ENCODE assay signal across 8 mouse cellular contexts in the genomic region with DNA sequence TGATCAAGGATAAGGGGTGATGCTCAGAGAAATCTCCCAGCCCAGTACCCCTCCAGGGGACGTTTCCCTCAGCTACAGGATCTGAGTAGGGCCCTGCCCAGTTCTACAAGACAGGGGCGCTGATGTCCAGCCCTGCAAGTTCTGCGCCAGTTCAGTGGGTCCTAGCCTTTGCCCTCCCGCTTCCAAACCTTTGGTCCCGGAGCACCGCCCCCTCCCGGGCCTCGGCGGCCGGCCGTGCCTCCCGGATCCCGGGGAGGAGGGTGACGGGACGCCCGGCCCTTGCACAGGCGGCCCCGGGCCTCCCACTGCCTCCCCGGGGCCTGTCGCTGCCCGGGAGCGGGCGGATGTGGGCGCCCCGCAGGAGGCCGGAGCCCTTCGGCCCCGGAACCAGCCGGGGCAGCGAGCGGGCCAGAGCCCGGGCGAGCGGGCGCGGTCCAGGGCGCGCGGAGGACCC. TPM values are rescaled to one million over a fixed set of nuclear protein-coding genes. Genes with fewer than 3 reads are reported as not detected.
DNase-seq lines count a peak whose midpoint lies in the region; ATAC-seq lines count a peak whose summit lies in the region.

No protein-coding gene starts in this region.

- no peaks in the 10 kb centered on the region for H3K27me3 ChIP-seq in embryonic facial prominence, embryonic 14.5 days (replicated peaks; ENCODE audit: control insufficient read depth, insufficient read depth, low read length)
- H3K27me3 ChIP-seq in hindbrain, embryonic 11.5 days (ENCODE audit: control insufficient read depth, insufficient read depth, low read length) = no peaks in the 10 kb centered on the region
- H3K27me3 ChIP-seq in limb, embryonic 15.5 days = no peaks in the 10 kb centered on the region

- H3K36me3 ChIP-seq in embryonic facial prominence, embryonic 14.5 days (ENCODE audit: control insufficient read depth, insufficient read depth, low read length) = no peaks in the 10 kb centered on the region
- H3K36me3 ChIP-seq in hindbrain, embryonic 11.5 days (ENCODE audit: control insufficient read depth, insufficient read depth, low read length) = no peaks in the 10 kb centered on the region
- 0 out of 2 replicates have a peak, but pooled peaks cover 2% of the 10 kb centered on the region for H3K36me3 ChIP-seq in limb, embryonic 15.5 days

- H3K4me2 ChIP-seq in embryonic facial prominence, embryonic 14.5 days (ENCODE audit: low read depth, low read length) = peak overlapping the region; percentile 74
- H3K4me2 ChIP-seq in hindbrain, embryonic 11.5 days (replicated peaks; ENCODE audit: low read depth, low read length) = peak overlapping the region; percentile 79
- peak overlapping the region; percentile 75 for H3K4me2 ChIP-seq in limb, embryonic 15.5 days

- H3K4me1 ChIP-seq in embryonic facial prominence, embryonic 14.5 days (ENCODE audit: control insufficient read depth, insufficient read depth, low read length) = peaks cover 42% of the 10 kb centered on the region
- peaks cover 12% of the 10 kb centered on the region for H3K4me1 ChIP-seq in hindbrain, embryonic 11.5 days (replicated peaks; ENCODE audit: control insufficient read depth, insufficient read depth, low read length)
- H3K4me1 ChIP-seq in limb, embryonic 15.5 days = peaks cover 58% of the 10 kb centered on the region

- H3K4me3 ChIP-seq in embryonic facial prominence, embryonic 14.5 days (ENCODE audit: low read depth, low read length) = peak overlapping the region; percentile 89
- peak overlapping the region; percentile 91 for H3K4me3 ChIP-seq in hindbrain, embryonic 11.5 days (ENCODE audit: low read depth, low read length)
- H3K4me3 ChIP-seq in limb, embryonic 15.5 days = peak overlapping the region; percentile 80

- WGBS in embryonic facial prominence, embryonic 14.5 days = 1% methylated on average over 15 of the region's 39 CpGs
- 0% methylated on average over 23 of the region's 39 CpGs for WGBS in hindbrain, embryonic 11.5 days
- WGBS in limb, embryonic 15.5 days = 0% methylated on average over 35 of the region's 39 CpGs

- H3K27ac ChIP-seq in embryonic facial prominence, embryonic 14.5 days (replicated peaks; ENCODE audit: low read depth, low read length) = peak overlapping the region; percentile 98
- peak overlapping the region; percentile 94 for H3K27ac ChIP-seq in hindbrain, embryonic 11.5 days (ENCODE audit: low read depth, low read length)
- H3K27ac ChIP-seq in limb, embryonic 15.5 days = peak overlapping the region; percentile 98

- DNase-seq in layer of hippocampus, postnatal 10 days (ENCODE audit: low spot score in 2 of 2) = peak; percentile 44 to 62
- DNase-seq in layer of hippocampus, adult 11-12 months (ENCODE audit: low spot score) = no peak
- DNase-seq in ZHBTc4 (ENCODE audit: low read depth, low spot score) = peak; percentile 17
- no peak for DNase-seq in embryonic facial prominence, embryonic 14.5 days (ENCODE audit: low spot score)
- peak; percentile 60 for DNase-seq in hindbrain, embryonic 11.5 days (ENCODE audit: low spot score)
- DNase-seq in naive thymus-derived CD4-positive, alpha-beta T cell, adult 2 months (ENCODE audit: low read depth) = peak; percentile 52
- DNase-seq in layer of hippocampus, adult 8-10 months (ENCODE audit: low spot score in 2 of 2) = no peak

- no peaks in the 10 kb centered on the region for H3K9me3 ChIP-seq in embryonic facial prominence, embryonic 14.5 days (ENCODE audit: control insufficient read depth, low read length)
- H3K9me3 ChIP-seq in hindbrain, embryonic 11.5 days (ENCODE audit: control insufficient read depth, low read length) = no peaks in the 10 kb centered on the region
- H3K9me3 ChIP-seq in limb, embryonic 15.5 days = no peaks in the 10 kb centered on the region

- H3K9ac ChIP-seq in embryonic facial prominence, embryonic 14.5 days (ENCODE audit: low read depth, low read length) = peak overlapping the region; percentile 97
- peak overlapping the region; percentile 99 for H3K9ac ChIP-seq in hindbrain, embryonic 11.5 days (ENCODE audit: low read depth, low read length)
- peak overlapping the region; percentile 92 for H3K9ac ChIP-seq in limb, embryonic 15.5 days

- ATAC-seq in embryonic facial prominence, embryonic 14.5 days (ENCODE audit: low read depth) = peak; percentile 27
- ATAC-seq in hindbrain, embryonic 11.5 days (ENCODE audit: low FRiP score) = peak; percentile 67
- 0 out of 2 replicates have a peak, but pooled peaks have one; percentile 6 for ATAC-seq in limb, embryonic 15.5 days (ENCODE audit: insufficient number of reproducible peaks, low FRiP score, low TSS enrichment, low read depth)

RNA-seq across cellular contexts. Expression of a gene that starts 13.5 kb away (rescaled TPM):
- total RNA-seq in layer of hippocampus, postnatal 10 days (2021) = 10 to 100 TPM; 29.1 to 32.0 TPM
- polyA plus RNA-seq in embryonic facial prominence, embryonic 14.5 days (2014; fragmentation: Nextera tagmentation; extraction: Ambion mirVana) = 30.8 and 31.7 TPM in 2 replicates
- polyA plus RNA-seq in hindbrain, embryonic 11.5 days (2014; fragmentation: Nextera tagmentation; extraction: Ambion mirVana) = 17.9 and 19.4 TPM in 2 replicates
- 33.5 and 34.1 TPM in 2 replicates for polyA plus RNA-seq in limb, embryonic 15.5 days (2015; fragmentation: Nextera tagmentation; extraction: Ambion mirVana)
- 10 to 100 TPM; 28.0 to 41.5 (median 34.1) TPM for total RNA-seq in layer of hippocampus, adult 8-10 months (2022)

RNA-seq across cellular contexts. Expression of a gene that starts 52.5 kb away (rescaled TPM):
- total RNA-seq in layer of hippocampus, postnatal 10 days (2021) = 100 to 1,000 TPM; 104 to 118 TPM
- polyA plus RNA-seq in embryonic facial prominence, embryonic 14.5 days (2014; fragmentation: Nextera tagmentation; extraction: Ambion mirVana) = 37.5 and 41.9 TPM in 2 replicates
- polyA plus RNA-seq in hindbrain, embryonic 11.5 days (2014; fragmentation: Nextera tagmentation; extraction: Ambion mirVana) = 28.1 and 28.4 TPM in 2 replicates
- polyA plus RNA-seq in limb, embryonic 15.5 days (2015; fragmentation: Nextera tagmentation; extraction: Ambion mirVana) = 58.7 and 59.0 TPM in 2 replicates
- 100 to 1,000 TPM; 131 to 151 (median 146) TPM for total RNA-seq in layer of hippocampus, adult 8-10 months (2022)

Comparison
In these comparisons a context has a peak if more than half of its experiments do, and no peak if none do; other contexts are left out.
1. DNase-seq: peak in layer of hippocampus, postnatal 10 days (2 of 2), ZHBTc4 (single experiment), hindbrain, embryonic 11.5 days (single experiment) and naive thymus-derived CD4-positive, alpha-beta T cell, adult 2 months (single experiment); none in layer of hippocampus, adult 11-12 months (single experiment), embryonic facial prominence, embryonic 14.5 days (single experiment) and layer of hippocampus, adult 8-10 months (0 of 2).
2. ATAC-seq: peak in every context shown above with its lines; median percentile 67 in hindbrain, embryonic 11.5 days; 27 in embryonic facial prominence, embryonic 14.5 days; 6 in limb, embryonic 15.5 days.
3. Peak in every context shown above with its lines, with median percentiles within 50 percentile points of each other: H3K27ac ChIP-seq, H3K4me2 ChIP-seq, H3K4me3 ChIP-seq and H3K9ac ChIP-seq.